Mouse (Mus musculus): ENCODE measurements at regions not wholly inside any gene's neighbourhood (a gene's known extent, or its start where the extent isn't known, plus 50 kb on each side); places are given as distances from the start of the nearest gene placed in this dataset.

DNA sequence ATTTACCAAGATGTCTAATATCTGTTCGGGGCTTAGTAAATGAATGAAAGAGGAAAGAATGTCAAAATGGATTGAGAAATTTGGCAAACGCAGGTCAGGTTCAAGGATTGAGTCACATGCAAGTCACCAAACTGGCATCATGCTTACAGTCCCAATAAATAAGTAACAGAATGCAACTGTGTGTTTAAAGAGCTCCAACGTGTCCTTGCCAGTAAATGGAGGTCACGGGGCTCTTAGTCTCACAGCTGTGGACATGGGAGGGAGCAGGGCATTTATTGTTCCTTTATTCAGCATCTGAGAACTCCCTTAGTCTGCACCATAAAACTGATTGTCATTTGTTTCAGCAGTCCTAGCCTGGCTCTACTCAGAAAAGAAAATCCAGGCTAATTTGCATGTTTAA, 101.1 kb upstream of the Slc16a7 start:
- TF ChIP-seq POLR2A (IDR thresholded peaks at IDR 0.05; ENCODE audit: borderline replicate concordance, control insufficient read depth, low read depth, low read length) (no peak), CTCF (IDR thresholded peaks at IDR 0.05; ENCODE audit: control insufficient read depth, insufficient read depth, low read length) (no peak)
